Mouse (Mus musculus): ENCODE measurements around the gene Nosip.
"Not testable (repeated sequence)": the region's sequence is repeated elsewhere in the genome, so short reads cannot be mapped to it uniquely, and the experiment has no call there.

The Nosip gene

DNA sequence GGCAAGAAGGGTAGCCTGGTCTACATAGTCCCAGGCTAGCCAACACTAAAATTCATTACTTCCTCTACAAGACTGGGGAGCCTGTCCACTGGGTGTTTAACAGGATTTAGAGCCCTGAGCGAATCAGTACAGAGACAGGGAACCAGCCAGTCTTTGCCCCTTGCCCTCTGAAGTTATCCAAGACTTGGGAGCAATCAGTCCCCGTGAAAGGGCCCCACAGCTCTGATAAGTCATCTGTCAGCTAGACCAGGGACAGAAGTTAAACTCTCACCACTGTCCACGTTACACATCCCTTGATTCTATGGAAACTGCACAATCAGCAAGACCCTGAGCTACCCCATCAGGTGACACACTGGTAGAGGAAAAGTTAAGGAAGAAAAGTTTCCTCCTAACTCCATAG is 50.3 kb downstream of the Nosip start:
- no peak for DNase-seq (ENCODE audit: low spot score in 2 of 2)

DNA sequence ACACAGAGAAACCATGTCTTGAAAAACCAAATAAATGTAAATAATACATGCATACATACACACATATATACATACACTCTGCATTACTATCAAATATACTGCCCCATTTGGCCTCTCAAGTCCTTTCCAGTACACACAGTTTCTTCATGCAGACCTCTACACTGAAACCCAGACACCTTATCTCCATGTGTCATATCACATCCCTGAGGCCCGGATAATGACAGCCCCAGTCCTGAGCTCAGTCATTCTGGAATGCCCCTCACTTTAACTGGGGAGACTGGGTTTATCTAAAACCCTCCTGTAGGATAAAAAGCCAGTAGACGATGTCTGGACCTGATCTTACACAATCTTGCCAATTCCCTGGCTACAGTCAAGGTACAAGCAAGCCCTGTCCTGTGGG is 51.2 kb downstream of the Nosip start:
- no peak for DNase-seq (ENCODE audit: low spot score in 2 of 2)

DNA sequence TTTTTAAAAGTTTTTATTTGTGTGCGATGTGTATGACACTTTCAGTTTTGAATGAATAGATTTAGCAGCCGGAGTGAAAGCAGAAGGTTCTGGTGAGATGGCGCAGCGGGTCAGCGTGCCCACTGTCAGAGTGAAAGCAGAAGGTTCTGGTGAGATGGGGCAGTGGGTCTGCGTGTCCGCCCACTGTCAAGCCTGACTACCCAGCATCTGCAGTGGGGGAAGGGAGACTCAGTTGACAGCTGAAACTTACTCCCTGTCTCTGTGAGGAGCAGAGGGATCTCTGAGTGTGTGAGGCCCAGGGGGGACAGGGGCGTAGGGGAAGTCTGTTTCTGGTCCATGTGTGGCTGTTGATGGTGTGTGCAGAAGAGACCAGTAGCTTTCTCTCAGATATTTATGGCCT is 55.3 kb downstream of the Nosip start:
- DNase-seq (ENCODE audit: low spot score in 2 of 2) = no peak

DNA sequence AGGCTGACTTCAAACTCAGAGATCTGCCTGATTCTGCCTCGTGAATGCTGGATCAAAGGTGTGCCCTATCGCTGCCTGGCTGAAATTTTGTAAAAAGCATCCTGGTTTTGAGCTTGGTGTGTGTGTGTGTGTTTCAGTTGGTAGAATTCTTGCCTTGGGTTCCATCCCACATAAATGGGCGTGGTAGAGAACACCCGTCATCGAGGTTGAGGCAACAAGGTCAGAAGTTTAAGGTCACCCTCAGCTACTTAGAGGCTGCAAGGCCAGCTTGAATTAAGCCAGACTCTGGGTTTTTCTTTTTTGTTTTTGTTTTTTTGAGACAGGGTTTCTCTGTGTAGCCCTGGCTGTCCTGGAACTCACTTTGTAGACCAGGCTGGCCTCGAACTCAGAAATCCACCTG is 56.1 kb downstream of the Nosip start:
- DNase-seq (ENCODE audit: low spot score in 2 of 2) = no peak

DNA sequence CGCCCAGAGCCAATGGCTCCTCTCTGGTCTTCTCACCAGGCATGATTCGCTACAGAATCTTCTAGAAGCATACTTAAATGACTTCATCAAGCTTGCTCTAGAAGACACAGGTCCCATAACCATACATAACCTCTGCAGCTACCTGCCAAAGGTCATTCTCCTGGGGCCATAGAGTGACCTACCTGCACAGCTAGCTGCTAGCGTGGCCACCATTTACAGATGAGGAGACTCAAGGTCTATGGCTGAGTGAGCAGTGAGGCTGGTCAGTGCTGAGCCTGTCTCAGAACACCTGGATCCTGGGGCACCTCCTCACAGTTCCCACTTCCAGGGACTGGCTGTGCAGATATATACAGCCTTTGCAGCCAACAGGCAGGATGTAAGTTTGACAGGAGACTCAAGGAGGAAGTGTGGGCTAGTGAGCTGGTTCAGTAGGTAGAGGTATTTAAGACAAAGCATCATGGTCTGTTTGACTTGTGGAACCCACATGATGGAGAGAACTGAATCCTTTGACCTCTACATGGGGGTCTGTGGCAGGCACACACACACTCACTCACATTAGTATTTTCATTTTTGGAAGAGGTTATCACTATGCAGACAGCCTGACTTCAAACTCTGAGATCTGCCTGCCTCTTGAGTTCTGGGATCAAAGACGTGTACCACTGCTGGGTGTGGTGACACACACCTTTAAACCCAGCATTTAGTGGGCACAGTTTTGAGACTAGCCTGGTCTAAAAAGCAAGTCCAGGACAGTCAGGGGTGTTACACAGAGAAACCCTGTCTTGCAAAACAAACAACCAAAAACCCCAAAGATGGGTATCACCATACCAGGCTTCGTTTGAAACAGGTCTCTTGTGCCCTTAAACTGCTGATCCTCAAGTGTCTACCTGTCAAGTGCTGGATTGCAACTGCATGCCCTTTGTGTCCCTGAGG is 57.8 kb downstream of the Nosip start:
- no peak for DNase-seq (ENCODE audit: low spot score in 2 of 2)

DNA sequence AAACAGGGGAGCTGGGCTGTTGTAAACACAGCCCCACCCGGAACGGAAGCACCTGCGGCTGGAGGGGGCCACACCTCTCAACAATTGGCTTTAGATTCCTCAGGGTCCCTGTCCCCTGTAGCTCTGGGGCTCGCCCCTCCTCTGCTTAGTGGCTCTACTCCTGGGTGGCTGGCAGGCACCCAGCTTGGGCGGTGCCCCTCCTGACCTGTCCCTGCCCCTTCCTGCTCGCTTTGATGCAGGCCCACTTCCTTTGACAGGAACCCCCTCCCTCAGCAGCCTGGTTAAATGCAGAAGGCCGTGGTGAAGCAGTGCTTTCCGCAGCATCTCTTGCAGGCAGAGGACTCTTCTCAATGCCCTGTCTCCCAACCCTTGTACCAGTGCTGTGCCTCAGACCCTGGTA is 59.2 kb downstream of the Nosip start:
- no peak for DNase-seq (ENCODE audit: low spot score in 2 of 2)

DNA sequence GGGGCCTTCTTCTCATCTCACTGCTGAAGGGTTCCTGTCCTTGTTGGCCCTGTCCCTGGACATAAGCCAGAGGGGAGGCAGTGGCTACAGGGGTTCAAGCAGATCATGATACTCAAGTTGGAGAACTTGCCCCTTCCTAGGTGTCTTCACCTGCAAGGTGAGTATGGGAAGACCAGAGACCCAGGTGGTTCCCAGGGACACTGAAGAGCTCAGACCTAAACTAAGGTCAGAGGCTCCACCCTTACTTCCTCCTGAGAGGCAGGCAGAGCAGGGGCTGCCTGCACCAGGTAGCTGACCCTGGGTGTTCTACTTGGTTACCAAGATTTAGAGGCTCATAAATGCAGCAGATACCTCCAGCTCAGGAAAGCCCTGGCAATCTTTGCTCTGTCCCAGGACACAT is 59.7 kb downstream of the Nosip start:
- no peak for DNase-seq (ENCODE audit: low spot score in 2 of 2)

DNA sequence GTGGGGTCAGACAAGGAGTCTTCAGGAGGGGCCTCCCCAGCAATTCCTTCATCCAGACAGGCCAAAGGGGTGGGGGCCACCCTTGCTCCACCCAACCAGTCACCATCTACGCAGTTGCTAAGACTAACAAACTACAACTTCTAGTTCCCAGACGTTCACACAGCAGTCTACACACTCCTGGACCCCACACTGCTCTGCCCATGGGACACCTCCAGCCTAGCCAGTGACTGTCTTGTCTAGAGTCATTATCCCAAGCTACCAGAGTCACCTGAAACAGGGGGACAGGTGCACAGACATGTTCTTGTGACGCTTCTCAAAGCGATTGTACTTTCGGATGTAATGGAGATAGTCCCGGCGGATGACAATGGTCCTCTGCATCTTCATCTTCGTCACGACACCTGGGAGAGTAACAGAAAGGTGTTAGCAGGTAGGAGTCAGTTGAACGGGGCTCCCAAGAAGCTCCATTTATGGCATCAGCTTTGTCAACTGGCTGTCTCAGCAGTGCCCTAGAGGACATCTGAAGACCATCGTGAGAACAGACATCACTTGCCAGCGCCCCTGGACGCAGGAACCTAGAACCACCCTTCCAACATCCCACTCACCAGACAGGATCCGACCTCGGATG is 60.4 kb downstream of the Nosip start:
- no peak for DNase-seq (ENCODE audit: low spot score in 2 of 2)

DNA sequence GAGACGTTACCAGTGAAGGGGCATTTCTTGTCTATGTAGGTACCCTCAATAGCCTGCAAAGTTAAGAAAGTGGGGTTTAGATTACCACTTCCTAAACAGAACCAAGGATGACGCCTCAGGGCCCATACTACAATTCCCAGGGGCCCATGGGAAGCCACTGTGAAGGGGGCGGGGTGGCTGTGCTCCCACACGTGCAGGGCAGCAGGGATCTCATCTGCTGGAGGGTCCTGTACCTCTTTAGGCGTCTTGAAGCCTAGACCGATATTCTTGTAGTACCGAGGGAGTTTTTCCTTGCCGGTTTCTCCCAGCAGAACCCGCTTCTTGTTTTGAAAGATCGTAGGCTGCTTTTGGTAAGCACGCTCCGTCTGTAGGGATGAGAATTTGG is 60.9 kb downstream of the Nosip start:
- DNase-seq (ENCODE audit: low spot score in 2 of 2) = no peak

DNA sequence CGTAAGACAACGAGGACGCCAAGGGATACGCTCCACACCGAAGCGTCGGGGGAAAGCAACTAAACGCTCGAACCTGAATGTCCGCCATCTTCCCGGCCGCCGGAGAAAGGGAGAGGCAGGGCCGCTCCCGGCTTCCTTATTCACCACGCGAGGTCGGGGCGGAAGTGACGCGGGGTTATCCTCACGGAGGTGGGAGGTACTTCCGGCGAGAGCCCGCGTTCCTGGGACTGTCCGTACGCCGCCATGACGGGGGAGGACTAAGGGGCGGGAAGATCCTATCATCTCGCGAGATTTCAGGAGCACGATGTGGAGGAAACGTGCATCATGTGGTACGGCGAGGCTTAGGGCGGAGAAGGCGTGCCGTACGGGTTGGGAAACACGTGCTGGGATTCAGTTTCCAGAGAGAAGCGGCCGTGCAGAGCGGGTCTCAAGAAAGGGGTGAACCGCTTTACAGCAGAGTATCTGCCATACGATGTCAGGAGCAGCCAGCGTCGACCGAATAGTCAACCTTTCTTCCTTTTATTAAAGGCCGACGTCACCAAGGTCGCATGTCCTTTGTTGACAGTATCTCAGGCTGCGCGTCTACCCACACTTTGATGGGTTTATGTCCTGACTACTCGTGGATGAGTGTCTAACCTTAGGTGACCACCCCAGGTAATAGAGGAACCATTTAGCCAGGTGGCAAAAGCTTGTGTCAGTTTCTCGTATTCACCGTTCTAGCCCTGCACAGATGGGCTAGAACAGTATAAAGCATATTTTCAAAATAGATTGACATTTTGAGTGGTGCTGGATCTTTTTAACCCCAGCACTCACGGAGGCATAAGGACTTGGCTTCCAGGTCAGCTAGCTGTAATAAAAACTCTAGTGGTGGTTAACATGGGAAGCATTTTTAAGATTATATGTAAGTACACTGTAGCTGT is 62.3 kb downstream of the Nosip start, which contains the start of gene Rps11:
Gene Rps11, minus strand, starts transcription at position 216 of the 920 bp plus-strand sequence.
- DNase-seq (ENCODE audit: low spot score in 2 of 2) = peak; percentile 98 to 99

DNA sequence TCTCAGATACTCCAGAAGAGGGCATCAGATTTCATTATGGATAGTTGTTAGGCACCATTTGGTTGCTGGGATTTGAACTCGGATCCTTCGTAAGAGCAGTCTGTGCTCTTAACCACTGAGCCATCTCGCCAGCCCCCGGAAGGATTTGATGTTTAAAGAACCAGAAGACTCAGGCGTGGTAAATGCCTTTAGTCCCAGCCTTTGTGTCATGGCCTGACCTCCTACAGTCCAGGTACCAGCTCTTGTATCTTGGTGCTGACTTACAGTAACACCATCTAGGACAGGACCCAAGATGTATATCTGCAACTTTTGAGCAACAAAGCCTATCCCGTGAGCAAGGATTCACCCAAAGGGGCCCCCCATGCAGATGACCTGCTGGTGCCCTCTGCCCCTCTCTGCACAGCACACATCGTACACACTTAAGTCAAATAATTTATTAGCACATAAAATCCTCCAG is 62.9 kb downstream of the Nosip start:
- DNase-seq (ENCODE audit: low spot score in 2 of 2) = no peak

DNA sequence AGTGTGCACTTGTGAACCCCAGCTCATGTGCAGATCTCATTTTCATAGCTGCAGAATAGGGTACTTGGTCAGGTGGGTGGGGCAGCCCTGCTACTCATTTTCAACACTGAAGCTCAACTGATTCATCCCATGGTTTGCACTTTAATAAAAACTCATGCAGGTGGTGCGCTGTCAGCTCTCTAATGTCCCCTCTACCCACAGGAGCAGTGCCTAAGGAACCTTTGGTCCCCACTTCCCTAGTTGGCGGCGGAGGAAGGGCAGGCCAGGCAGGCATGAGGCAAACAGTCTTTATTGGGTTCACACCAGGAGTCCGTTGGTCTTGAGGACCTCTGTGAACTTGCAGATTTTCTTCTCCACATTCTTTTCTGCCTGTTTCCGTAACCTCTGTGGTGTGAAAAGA is 63.4 kb downstream of the Nosip start:
- DNase-seq (ENCODE audit: low spot score in 2 of 2) = not testable (repeated sequence)

DNA sequence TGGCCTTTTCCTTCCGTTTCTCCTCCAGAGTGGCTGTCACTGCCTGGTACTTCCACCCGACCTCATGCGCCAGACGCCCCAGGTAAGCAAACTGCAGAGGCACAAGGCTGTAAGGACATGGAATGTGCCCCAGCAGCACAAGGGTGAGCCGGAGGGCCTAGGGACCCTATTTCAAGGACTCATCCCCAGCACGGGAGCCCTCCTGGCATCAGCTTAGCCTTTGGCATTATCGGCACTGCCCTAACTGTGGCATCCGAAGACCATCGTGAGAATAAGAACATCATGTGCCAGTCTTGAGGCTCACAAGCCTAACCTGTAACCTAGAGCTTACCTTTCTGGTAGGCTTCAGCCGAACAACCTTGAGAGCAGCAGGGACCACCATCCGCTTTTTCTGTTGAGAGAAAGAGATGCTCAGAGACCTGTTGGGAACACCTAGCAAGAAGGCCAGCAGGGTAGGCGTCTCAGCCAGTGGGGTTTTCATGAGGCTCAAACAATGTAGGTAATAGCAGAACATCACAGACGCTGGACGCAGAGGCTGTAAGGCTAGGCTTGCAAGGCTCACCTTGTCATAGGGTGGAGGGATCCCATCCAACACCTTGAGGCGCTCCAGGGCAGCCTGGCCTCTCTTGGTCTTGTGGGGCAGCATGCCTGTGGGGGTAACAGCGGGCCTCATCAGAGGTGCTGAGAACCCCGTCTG is 64.1 kb downstream of the Nosip start:
- no peak for DNase-seq (ENCODE audit: low spot score in 2 of 2)

DNA sequence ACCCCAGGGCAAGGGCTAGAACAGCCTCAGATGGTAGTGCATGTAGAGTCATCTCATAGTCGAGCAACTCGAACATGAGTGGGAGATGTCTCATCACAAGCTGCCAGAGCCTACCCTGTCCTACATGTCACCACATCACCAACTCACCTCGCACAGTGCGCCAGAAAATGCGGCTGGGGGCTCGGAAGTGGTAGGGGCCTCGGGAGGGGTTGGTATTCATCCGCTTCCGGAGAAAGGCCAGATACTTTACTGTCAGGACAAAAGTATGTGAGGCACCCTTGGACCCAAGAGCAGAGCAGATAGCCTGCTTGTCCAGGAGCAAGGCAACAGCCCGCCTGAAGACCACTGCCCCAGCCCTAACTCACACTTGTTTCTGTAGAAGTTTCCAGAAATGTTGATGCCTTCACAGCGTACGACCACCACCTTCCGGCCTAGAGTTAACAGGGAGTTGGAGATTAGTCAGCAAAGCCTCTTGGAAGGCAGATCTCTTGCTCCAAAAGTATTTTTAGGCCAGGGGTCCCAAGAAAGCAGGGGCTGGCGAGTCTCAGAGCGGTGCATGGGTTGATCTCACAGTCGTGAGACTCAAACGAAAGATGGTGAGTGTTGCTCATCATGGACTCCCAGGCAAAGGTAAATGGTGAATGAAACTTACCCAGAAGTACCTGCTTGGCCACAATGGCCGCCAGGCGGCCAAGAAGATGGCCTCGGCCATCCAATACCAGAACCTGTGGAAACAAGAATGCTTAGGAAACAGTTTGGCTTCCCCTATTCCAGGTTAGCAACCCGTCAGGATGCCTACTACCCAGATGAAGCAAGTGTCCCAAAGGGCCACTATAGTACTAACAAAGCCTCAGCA is 64.8 kb downstream of the Nosip start:
- no peak for DNase-seq (ENCODE audit: low spot score in 2 of 2)
